Mouse (Mus musculus): ENCODE results near the gene Zdhhc4. TPM values are rescaled to one million over a fixed set of nuclear protein-coding genes. Genes with fewer than 3 reads are reported as not detected.

Gene Zdhhc4
- total RNA-seq (2021): 10 to 100 TPM; 46.2 to 51.5 TPM
- long read RNA-seq, transcript Zdhhc4-201 (8 exons, 1,364 nt): major isoform, 7 of 40 reads
- long read RNA-seq, partial matches to known transcripts: 4 of 40 reads
- long read RNA-seq, other reads (novel, unspliced or antisense): 29 of 40 reads

- peak; percentile 85 to 94 for DNase-seq (ENCODE audit: low spot score in 2 of 2)
Measured at GRCm38 (mm10) chr5:143328690-143329495, at the start of gene Zdhhc4. Gene Zdhhc4, minus strand, starts transcription at chr5:143329256.

- no peak for DNase-seq (ENCODE audit: low spot score in 2 of 2)
Measured at GRCm38 (mm10) chr5:143376156-143376555, 47.1 kb upstream of the Zdhhc4 start.

- DNase-seq (ENCODE audit: low spot score in 2 of 2): peak; percentile 22 to 63
Measured at GRCm38 (mm10) chr5:143375242-143375641, 46.2 kb upstream of the Zdhhc4 start.

DNA sequence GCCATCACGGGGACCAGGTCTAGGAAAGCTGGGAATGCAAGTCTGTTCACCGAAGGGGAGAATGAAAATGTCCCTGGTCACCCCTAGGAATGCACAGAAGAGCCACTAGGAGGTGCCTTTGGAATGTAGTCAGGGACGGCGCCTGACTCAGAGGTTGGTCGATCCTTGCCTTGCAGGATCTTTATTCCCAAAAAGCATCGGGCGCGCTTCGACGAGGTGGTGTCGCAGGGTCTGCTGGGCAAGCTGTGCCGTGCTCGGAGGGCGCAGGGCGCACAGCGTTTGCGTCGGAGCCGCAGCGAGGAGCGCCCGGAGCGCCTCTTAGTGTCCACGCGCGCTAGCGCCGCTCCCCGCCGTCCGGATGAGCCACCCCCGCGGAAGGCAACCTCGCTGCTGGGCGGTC, 43.8 kb upstream of the Zdhhc4 start:
- peak in 1 of 2 experiments; percentile 30 for DNase-seq (ENCODE audit: low spot score in 2 of 2)

GRCm38 (mm10) chr5:143371146-143371510, 42.1 kb upstream of the Zdhhc4 start:
- no peak for DNase-seq (ENCODE audit: low spot score in 2 of 2)

DNA sequence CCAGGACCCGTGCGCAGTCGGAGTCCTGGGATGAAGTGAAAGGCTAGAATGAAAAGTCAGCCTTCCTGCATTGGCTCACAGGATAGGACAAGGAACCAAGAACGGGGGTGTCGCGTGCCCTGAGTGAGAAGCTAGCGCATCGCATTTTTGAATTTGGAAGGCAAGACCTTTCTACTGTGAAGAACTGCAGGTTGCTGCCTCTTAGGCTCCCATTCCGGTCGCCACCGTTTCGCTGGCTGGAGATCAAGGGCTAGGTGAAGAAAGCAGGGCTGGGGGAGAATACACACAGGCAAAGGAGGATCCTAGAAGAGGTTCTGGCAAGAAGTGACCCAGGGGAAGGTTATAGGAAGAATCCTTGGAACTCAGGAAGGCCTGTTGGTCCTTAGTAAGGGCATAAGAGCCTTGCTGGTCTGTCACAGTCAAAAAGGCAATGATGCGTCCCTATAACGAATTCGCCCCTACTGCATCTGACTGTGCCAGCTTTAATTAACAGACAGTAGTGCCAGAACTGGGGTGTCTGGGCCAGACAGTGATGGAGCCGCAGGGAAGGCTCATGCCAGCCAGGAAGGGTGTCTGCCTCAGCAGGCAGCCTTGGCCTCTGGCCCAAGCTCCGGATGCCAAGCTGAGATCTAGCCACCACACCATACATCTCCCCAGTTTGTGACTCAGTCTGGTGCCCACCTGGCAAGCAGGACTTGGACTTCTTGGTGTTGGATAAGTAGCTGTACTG, 41.5 kb upstream of the Zdhhc4 start:
- DNase-seq (ENCODE audit: low spot score in 2 of 2): no peak

DNA sequence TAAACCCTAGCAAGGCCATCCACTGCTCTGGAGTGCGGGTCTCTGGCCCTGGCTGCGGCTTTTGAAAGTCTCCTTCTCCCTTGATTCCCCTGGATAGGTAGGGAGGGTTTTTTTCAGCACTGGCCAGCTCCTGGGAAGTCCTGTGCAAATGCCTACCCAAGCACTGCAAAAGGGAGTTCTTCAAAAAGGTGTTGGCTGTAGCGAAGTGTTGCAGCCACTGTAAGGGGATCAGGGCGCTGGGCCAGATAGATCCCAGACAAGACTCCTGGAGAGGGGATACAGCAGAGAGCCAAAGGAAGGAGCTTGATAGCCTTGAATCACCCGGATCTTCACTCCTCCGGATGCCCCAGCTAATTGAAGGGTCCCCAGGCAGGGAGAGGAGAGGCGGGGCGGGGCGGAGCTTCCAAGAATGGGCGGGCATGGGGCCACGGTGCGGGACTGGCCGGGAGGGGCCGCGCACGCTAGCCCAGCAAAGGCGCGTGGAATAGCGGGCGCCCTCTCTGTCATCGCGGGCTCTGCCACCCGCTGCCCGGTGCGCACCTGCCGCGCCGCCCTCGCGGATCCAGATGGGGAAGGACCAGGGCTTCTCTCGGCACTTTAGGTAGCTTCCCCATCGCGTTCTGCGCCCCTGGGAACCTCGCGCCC, 40.7 kb upstream of the Zdhhc4 start:
- no peak for DNase-seq (ENCODE audit: low spot score in 2 of 2)

DNA sequence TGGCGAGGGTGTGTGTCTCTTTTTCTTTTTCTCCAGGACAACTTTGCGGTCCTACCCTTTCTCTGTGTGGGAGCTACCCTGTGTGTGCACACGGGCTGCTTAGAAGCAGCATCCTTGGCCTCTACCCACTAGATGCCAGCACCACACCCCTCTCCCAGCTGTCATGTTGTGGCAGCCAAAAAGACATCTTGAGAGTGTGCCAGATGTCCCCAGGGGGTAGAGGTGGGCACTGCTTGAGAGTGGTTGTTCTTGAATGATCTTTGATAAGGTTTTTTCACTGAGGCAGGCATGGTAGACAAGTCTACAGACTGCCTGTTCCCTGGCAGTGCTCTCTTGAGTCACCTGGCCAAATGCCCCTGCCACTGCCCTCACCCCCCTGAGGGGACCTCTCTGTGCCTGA, 38.9 kb upstream of the Zdhhc4 start:
- DNase-seq (ENCODE audit: low spot score in 2 of 2): no peak

DNA sequence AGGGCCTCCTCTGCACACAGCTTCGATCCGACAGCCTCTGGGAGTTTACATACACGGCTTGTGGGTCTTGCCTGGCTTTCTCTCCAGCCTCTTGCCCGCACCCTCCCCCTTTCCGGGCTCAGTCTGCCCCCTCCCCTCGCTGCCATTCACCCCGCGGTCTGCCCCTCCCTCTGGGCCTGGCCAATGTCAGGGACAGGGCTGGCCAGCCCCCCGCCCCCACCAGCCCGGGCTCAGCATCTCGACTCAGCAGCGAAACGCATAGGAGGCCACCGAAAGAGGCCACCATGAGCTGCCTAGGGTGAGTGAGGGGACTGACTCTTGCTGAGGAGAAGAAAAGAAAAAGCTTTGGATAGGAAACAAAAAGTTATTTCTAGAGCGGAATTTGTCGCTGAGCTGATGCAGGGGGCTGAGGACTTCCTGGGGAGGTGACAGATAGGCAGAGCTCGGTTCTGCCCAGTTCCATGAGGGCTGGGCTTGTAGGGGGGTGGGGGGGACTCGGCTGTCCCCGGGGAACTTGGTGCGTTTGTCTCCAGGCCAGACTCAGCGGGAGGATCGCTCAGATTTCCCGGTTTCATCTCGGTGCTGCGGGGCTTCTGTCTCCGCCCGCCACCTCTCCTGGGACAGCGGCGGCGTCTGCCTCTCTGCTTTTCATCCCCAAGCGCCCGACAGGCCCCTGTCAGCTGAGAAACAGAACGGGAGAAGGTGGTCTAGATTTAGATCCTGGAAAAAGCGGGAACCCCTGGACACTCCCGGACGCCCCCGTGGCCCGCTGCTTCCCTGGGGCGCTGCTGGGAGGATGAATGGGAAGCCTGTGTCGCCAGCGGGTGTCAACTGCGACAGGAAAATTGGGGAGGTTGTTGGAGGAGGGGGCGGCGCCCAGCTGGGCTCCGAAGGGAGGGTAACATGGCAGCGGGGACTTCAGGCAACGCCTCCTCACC, 34.9 kb upstream of the Zdhhc4 start:
- no peak for DNase-seq (ENCODE audit: low spot score in 2 of 2)

DNA sequence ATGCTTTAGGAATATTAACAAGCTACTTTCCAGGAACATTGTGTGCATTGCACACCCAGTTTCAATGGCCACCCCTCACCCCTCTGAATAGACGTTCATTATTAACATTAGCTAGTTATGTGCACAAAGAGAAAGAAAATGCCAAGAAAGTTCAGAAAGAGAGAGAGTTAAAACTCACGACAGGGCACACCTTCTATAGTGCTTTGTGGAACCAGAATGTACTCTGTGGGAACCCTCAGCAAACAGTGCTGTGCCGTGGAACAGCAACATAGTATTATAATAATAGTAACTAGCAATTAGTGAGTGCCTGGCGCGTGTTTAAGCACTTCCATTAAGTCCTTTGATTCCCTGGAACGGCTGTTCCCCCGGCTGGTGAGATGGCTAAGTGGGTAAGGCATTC, 32.4 kb upstream of the Zdhhc4 start:
- no peak for DNase-seq (ENCODE audit: low spot score in 2 of 2)

DNA sequence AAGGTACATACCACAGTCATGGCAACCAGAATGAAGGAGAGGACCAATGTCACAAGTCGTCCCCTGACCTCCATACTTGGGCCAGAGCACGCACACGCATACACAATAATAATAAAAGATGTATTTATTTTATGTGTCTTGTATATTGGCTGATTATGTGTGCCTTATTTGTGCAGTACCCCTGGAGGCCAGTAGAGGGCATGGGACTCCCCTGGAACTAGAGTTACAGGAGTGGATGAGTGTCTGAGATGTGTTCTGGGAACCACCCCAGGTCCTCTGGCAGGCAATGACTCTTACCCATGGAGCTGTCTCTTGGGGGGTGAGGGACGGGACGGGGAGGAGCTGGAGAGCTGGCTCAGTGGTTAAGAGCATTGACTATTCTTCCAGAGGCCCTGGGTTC, 30.9 kb upstream of the Zdhhc4 start:
- no peak for DNase-seq (ENCODE audit: low spot score in 2 of 2)

DNA sequence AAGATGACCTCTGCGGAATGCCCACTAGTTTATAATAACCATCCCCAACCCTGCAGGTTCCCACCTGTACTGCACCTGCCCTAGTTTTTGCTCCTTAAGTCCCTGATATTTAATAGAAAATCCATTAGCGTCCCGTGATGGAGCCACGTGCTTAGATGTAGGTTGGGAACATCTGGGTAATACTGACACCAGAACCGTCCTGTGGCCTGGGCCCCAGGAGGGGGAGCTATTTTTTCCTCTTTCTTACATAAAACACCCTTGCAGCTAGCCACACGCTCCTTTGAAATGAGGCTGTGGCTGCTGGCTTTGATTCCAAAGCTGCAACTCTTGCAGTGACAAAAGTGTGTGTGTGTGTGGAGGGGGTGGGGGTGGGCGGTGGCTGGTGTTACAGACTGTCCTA, 30.2 kb upstream of the Zdhhc4 start:
- DNase-seq (ENCODE audit: low spot score in 2 of 2): no peak

- no peak for DNase-seq (ENCODE audit: low spot score in 2 of 2)
Measured at GRCm38 (mm10) chr5:143357564-143357963, 28.5 kb upstream of the Zdhhc4 start.

DNA sequence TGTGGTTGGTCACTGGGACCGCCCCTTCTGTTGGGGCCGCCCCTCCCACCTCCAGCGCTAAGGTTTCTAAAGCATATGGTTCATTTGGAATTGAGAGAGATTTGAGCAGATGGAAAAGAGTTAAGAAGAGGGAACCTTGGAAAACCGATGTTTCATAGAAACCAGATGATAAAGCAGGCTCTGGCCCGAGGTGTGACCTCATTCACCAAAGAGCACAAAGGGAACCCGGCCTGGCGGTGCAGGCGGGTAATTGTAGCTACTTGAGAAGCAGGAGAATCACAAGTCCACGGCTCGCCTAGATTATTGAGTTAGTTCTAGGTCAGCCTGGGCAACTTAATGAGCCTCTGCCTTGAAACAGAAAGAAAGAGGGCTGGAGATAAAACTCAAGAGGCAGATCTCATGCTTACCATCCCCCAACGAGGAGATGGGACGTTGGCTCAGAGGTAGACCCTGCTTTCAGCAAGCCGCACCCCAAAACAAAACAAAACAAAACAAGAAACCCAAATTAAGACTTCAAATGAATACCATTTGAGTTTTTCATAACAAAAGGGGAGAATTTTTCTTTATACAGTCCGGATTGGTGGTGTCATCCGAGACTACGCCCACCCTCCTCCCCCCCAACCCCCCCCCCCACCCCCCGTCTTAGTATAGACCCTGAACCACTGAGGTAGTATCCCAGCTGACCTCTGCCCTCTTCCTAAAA, 27.8 kb upstream of the Zdhhc4 start, which contains the start of gene Grid2ip:
Gene Grid2ip (plus strand): TSS at position 653 of the 703 bp plus-strand sequence.
- DNase-seq (ENCODE audit: low spot score in 2 of 2): no peak

DNA sequence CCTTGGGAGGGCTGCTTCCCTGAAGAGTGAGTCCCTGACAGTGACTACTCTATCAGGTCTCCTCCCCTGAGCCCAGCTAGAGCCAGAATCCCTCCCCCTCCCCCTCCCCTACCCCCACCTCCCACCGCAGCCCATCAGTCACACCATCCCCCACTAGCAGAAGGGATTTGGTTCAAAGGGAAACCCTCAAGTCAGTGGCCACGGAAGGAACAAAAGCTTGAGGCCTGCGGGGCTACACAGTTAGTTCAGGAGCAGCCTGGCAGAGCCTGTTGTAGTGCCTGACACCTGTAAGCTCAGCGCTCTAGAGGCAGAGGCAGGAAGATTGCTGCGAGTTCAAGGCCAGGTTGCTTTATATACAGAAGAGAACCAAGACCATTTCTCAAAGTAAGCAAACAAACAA, 27.0 kb upstream of the Zdhhc4 start:
- DNase-seq (ENCODE audit: low spot score in 2 of 2): no peak

DNA sequence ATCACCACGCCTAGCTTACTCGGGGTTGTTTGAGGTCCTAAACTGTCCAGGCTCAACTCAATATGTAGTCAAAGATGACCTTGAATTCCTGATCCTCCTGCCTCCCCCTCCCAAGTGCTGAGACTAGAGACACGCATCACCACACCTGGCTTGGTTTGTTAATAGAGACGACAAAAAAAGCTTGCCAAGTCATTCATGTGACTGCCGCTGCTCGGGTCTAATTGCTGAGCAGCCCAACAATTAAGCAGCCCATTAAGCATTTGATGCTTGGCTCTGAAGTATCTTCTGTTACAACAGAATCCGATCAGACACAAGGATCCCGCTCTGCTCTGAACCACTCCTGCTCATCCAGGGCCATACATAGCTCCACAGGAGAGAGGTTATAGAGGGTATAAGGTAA, 17.3 kb upstream of the Zdhhc4 start:
- DNase-seq (ENCODE audit: low spot score in 2 of 2): no peak

GRCm38 (mm10) chr5:143339603-143340002, 10.5 kb upstream of the Zdhhc4 start:
- DNase-seq (ENCODE audit: low spot score in 2 of 2): no peak

DNA sequence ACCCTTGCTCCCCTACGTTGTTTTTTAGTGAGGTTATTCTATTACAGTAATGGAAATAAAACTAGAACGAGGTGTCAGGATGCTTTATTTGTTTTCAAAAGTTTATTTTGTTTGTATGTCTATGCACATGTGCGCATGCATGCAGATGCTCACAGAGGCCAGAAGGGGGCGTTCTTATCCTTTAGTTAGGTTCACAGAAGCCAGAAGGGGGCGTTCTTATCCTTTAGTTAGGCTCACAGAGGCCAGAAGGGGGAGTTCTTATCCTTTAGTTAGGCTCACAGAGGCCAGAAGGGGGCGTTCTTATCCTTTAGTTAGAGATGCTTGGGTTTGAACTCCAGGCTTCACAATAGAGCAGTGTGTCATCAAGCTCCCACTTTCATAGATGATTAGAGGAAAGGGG, 7.5 kb upstream of the Zdhhc4 start:
- DNase-seq (ENCODE audit: low spot score in 2 of 2): no peak

GRCm38 (mm10) chr5:143335089-143335460, 6.0 kb upstream of the Zdhhc4 start:
- no peak for DNase-seq (ENCODE audit: low spot score in 2 of 2)

DNA sequence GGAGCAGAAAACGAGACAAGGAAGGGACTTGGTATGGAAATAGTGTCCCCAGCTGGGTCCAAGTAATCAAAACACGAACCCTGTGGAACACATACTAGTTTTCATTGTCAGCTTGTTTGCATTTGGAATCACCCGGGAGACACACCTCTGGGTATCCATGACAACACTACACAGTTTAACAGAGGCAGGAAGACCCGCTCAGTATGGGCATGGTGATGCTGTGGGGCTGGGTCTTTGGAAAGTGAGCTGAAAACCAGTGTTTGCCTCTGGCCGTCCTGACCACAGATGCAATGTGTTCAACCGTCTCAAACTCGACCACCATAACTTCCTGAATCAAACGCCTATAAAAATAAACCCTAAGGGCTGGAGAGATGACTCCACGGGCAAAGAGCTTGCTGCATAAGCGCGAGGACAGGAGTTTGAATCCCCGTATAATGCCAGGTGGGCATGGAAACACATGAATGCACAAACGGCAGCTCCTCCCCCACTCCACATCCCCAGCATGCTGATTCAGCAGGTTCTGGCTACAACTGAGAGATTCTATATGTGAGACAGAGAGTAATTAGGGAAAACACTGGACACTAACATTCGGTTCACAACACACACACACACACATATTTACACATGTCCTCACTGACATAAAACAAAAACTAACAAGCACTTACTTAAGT, 5.5 kb upstream of the Zdhhc4 start:
- DNase-seq (ENCODE audit: low spot score in 2 of 2): no peak
